Mouse (Mus musculus): Measurements from ENCODE around the gene Mettl4. TPM values are rescaled to one million over a fixed set of nuclear protein-coding genes. Genes with fewer than 3 reads are reported as not detected.

Gene Mettl4
- total RNA-seq (2021): 1 to 10 TPM; 8.4 to 9.1 TPM

GRCm38 (mm10) chr17:94749466-94750135 is at the start of gene Mettl4:
TSS of gene Mettl4 (minus strand) at chr17:94750019.
- DNase-seq: peak; percentile 95

- no peak for DNase-seq
Measured at GRCm38 (mm10) chr17:94778871-94779482, 29.2 kb upstream of the Mettl4 start.

GRCm38 (mm10) chr17:94768491-94768890 is 18.7 kb upstream of the Mettl4 start:
- no peak for DNase-seq

- DNase-seq: no peak
Measured at GRCm38 (mm10) chr17:94764711-94765110, 14.9 kb upstream of the Mettl4 start.

- no peak for DNase-seq
Measured at GRCm38 (mm10) chr17:94764011-94764410, 14.2 kb upstream of the Mettl4 start.

- no peak for DNase-seq
Measured at GRCm38 (mm10) chr17:94762405-94762804, 12.6 kb upstream of the Mettl4 start.

- no peak for DNase-seq
Measured at GRCm38 (mm10) chr17:94750136-94750729, 414 bp upstream of the Mettl4 start.

GRCm38 (mm10) chr17:94738173-94738572 is 11.6 kb downstream of the Mettl4 start:
- DNase-seq: no peak

GRCm38 (mm10) chr17:94735885-94736284 is 13.9 kb downstream of the Mettl4 start:
- DNase-seq: no peak

GRCm38 (mm10) chr17:94735437-94735836 is 14.4 kb downstream of the Mettl4 start:
- DNase-seq: peak; percentile 17

- DNase-seq: peak; percentile 16
Measured at GRCm38 (mm10) chr17:94730416-94730815, 19.4 kb downstream of the Mettl4 start.

GRCm38 (mm10) chr17:94726750-94727149 is 23.1 kb downstream of the Mettl4 start:
- no peak for DNase-seq

GRCm38 (mm10) chr17:94673515-94674317 is 76.1 kb downstream of the Mettl4 start:
- no peak for DNase-seq
